Comparison of ENCODE assay signal across 8 mouse cellular contexts in genomic region chrX:57053993-57054385, GRCm38 (mm10). TPM values are rescaled to one million over a fixed set of nuclear protein-coding genes. Genes with fewer than 3 reads are reported as not detected.
A peak's percentile ranks its signal among the peaks of the same experiment; 100 is the strongest.
DNase-seq lines count a peak whose midpoint lies in the region; ATAC-seq and TF ChIP-seq lines count a peak whose summit lies in the region.

No protein-coding gene starts in this region.

- peak overlapping the region; percentile 58 for H3K4me2 ChIP-seq in kidney, embryonic 15.5 days
- H3K4me2 ChIP-seq in hindbrain, postnatal 0 days (ENCODE audit: low read depth, low read length), result peak overlapping the region; percentile 58
- peak overlapping the region; percentile 57 for H3K4me2 ChIP-seq in midbrain, postnatal 0 days (ENCODE audit: low read depth, low read length, poor library complexity, severe bottlenecking)

- no peaks in the 10 kb centered on the region for H3K4me1 ChIP-seq in kidney, embryonic 15.5 days
- no peaks in the 10 kb centered on the region for H3K4me1 ChIP-seq in hindbrain, postnatal 0 days (ENCODE audit: insufficient read depth, low read length)
- no peaks in the 10 kb centered on the region for H3K4me1 ChIP-seq in midbrain, postnatal 0 days (ENCODE audit: insufficient read depth, low read length)

- no peaks in the 10 kb centered on the region for H3K9me3 ChIP-seq in kidney, embryonic 15.5 days (replicated peaks)
- no peaks in the 10 kb centered on the region for H3K9me3 ChIP-seq in hindbrain, postnatal 0 days (ENCODE audit: low read length)
- no peaks in the 10 kb centered on the region for H3K9me3 ChIP-seq in midbrain, postnatal 0 days (ENCODE audit: low read length)

- H3K4me3 ChIP-seq in kidney, embryonic 15.5 days (replicated peaks), result peak overlapping the region; percentile 62
- peak overlapping the region; percentile 53 for H3K4me3 ChIP-seq in hindbrain, postnatal 0 days (ENCODE audit: low read length)
- H3K4me3 ChIP-seq in midbrain, postnatal 0 days (ENCODE audit: low read depth, low read length), result peak overlapping the region; percentile 49

- H3K9ac ChIP-seq in kidney, embryonic 15.5 days, result peak overlapping the region; percentile 59
- H3K9ac ChIP-seq in hindbrain, postnatal 0 days (replicated peaks; ENCODE audit: low read length), result peak overlapping the region; percentile 61
- peak overlapping the region; percentile 68; the same call in 1 of the 2 replicates for H3K9ac ChIP-seq in midbrain, postnatal 0 days (replicated peaks; ENCODE audit: low read length, poor library complexity, severe bottlenecking)

- no peaks in the 10 kb centered on the region for H3K27me3 ChIP-seq in kidney, embryonic 15.5 days
- H3K27me3 ChIP-seq in hindbrain, postnatal 0 days (ENCODE audit: insufficient read depth, low read length), result no peaks in the 10 kb centered on the region
- no peaks in the 10 kb centered on the region for H3K27me3 ChIP-seq in midbrain, postnatal 0 days (ENCODE audit: insufficient read depth, low read length)

- peak; percentile 34 for ATAC-seq in kidney, embryonic 15.5 days (replicated peaks; ENCODE audit: low FRiP score)
- peak; percentile 6; the same call in 1 of the 2 replicates for ATAC-seq in common myeloid progenitor, adult 5-6 weeks (replicated peaks; ENCODE audit: low read depth, poor library complexity, severe bottlenecking)
- peak; percentile 19; the same call in 1 of the 2 replicates for ATAC-seq in hindbrain, postnatal 0 days
- ATAC-seq in midbrain, postnatal 0 days (ENCODE audit: low FRiP score), result peak; percentile 3; the same call in 1 of the 2 replicates

- peaks cover 17% of the 10 kb centered on the region; the same call in 1 of the 2 replicates for H3K36me3 ChIP-seq in kidney, embryonic 15.5 days
- no peaks in the 10 kb centered on the region for H3K36me3 ChIP-seq in hindbrain, postnatal 0 days (ENCODE audit: insufficient read depth, low read length)
- H3K36me3 ChIP-seq in midbrain, postnatal 0 days (ENCODE audit: insufficient read depth, low read length), result no peaks in the 10 kb centered on the region

- DNase-seq in kidney, adult 18-20 months, result no peak
- no peak for DNase-seq in hindbrain, postnatal 0 days (ENCODE audit: low spot score)
- DNase-seq in midbrain, postnatal 0 days (ENCODE audit: low spot score), result no peak
- no peak for DNase-seq in adrenal gland, postnatal 14 days
- DNase-seq in right cerebral cortex, adult 2 months (ENCODE audit: low spot score in 2 of 2), result no peak
- no peak for DNase-seq in layer of hippocampus, adult 9-10 months (ENCODE audit: low spot score)

- peak overlapping the region; percentile 97 for H3K27ac ChIP-seq in kidney, embryonic 15.5 days
- peak overlapping the region; percentile 93; the same call in 1 of the 2 replicates for H3K27ac ChIP-seq in hindbrain, postnatal 0 days
- H3K27ac ChIP-seq in midbrain, postnatal 0 days (ENCODE audit: low read depth, low read length), result peak overlapping the region; percentile 89; the same call in 1 of the 2 replicates

- no peak for TF ChIP-seq CTCF in hindbrain, postnatal 0 days (IDR thresholded peaks at IDR 0.05; ENCODE audit: low read depth)
- no peak for TF ChIP-seq CTCF in midbrain, postnatal 0 days (IDR thresholded peaks at IDR 0.05)

- 27% methylated on average over 11 of the region's 11 CpGs for WGBS in kidney, embryonic 15.5 days
- 33% methylated on average over 11 of the region's 11 CpGs for WGBS in hindbrain, postnatal 0 days
- 31% methylated on average over 11 of the region's 11 CpGs for WGBS in midbrain, postnatal 0 days

RNA-seq across cellular contexts. Expression of gene Htatsf1, which starts 0.6 kb away (rescaled TPM):
- polyA plus RNA-seq in kidney, embryonic 15.5 days (2015; fragmentation: Nextera tagmentation; extraction: Ambion mirVana), result 70.3 and 70.5 TPM in 2 replicates
- total RNA-seq in common myeloid progenitor, adult 5-6 weeks (2017), result 92.6 and 95.2 TPM in 2 replicates
- 41.0 and 42.0 TPM in 2 replicates for total RNA-seq in hindbrain, postnatal 0 days (2014; rRNA removed)
- 95.8 and 101 TPM in 2 replicates for polyA plus RNA-seq in hindbrain, postnatal 0 days (2015; fragmentation: Nextera tagmentation; extraction: Ambion mirVana)
- 40.8 and 43.3 TPM in 2 replicates for total RNA-seq in midbrain, postnatal 0 days (2014; rRNA removed)
- 81.1 and 89.2 TPM in 2 replicates for polyA plus RNA-seq in midbrain, postnatal 0 days (2015; fragmentation: Nextera tagmentation; extraction: Ambion mirVana)
- 40.9 and 41.9 TPM in 2 replicates for total RNA-seq in adrenal gland, postnatal 14 days (2021)

RNA-seq across cellular contexts. Expression of gene Brs3, which starts 11.1 kb away (rescaled TPM):
- polyA plus RNA-seq in kidney, embryonic 15.5 days (2015; fragmentation: Nextera tagmentation; extraction: Ambion mirVana), result not detected in 2 replicates
- total RNA-seq in common myeloid progenitor, adult 5-6 weeks (2017), result not detected in 2 replicates
- 0.21 and 0.54 TPM in 2 replicates for total RNA-seq in hindbrain, postnatal 0 days (2014; rRNA removed)
- polyA plus RNA-seq in hindbrain, postnatal 0 days (2015; fragmentation: Nextera tagmentation; extraction: Ambion mirVana), result 0.44 and 0.53 TPM in 2 replicates
- total RNA-seq in midbrain, postnatal 0 days (2014; rRNA removed), result 0.11 and 0.42 TPM in 2 replicates
- polyA plus RNA-seq in midbrain, postnatal 0 days (2015; fragmentation: Nextera tagmentation; extraction: Ambion mirVana), result 0.56 and 0.65 TPM in 2 replicates
- not detected in 2 replicates for total RNA-seq in adrenal gland, postnatal 14 days (2021)

RNA-seq across cellular contexts. Expression of gene Vgll1, which starts 33.9 kb away (rescaled TPM):
- polyA plus RNA-seq in kidney, embryonic 15.5 days (2015; fragmentation: Nextera tagmentation; extraction: Ambion mirVana), result not detected in 2 replicates
- not detected in 2 replicates for total RNA-seq in common myeloid progenitor, adult 5-6 weeks (2017)
- not detected in 2 replicates for total RNA-seq in hindbrain, postnatal 0 days (2014; rRNA removed)
- polyA plus RNA-seq in hindbrain, postnatal 0 days (2015; fragmentation: Nextera tagmentation; extraction: Ambion mirVana), result not detected in 2 replicates
- total RNA-seq in midbrain, postnatal 0 days (2014; rRNA removed), result not detected in 2 replicates
- polyA plus RNA-seq in midbrain, postnatal 0 days (2015; fragmentation: Nextera tagmentation; extraction: Ambion mirVana), result not detected in 2 replicates
- not detected in 2 replicates for total RNA-seq in adrenal gland, postnatal 14 days (2021)
